25 mouse cellular contexts compared by ENCODE assay signal in the genomic region with DNA sequence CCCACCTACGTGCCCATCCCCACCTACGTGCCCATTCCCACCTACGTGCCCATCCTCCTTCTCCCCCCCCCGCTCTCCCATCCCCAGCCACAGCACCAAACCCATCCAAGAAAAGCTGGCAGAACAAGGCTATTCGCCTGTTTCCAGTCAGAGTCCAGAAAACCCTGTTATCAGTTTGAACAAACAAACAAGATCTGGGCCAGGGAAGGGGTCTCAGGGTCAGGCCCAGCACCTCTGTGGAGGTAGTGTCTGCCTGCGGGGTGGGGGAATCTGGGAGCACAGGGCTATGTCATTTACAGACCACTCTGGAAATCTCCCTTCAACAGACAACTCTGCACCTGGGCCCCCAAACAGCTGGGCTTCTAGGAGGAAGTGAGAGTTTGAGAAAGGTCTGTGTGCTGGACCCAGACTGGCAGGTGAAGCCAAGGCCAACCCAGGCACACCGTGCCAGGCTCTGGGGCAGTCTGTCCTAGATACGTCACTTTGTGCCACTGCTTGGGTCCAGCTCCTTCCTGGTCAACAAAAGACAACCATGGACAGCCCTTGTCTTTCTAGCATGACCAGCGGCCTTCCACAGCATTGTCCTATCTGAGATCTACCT. TPM values are rescaled to one million over a fixed set of nuclear protein-coding genes. Genes with fewer than 3 reads are reported as not detected.
DNase-seq lines count a peak whose midpoint lies in the region; ATAC-seq and TF ChIP-seq lines count a peak whose summit lies in the region.
"Had no signal": no experiment of that assay in that cellular context is flagged by ENCODE, and none has a peak within 500 bp of the region (broad histone marks: within the 10 kb centered on the region; RNA-seq: fewer than 3 reads in every experiment).

No protein-coding gene starts in this region.

- H3K4me2 ChIP-seq in liver, embryonic 11.5 days: no peak overlapping the region
- H3K4me2 ChIP-seq: forebrain, embryonic 13.5 days; heart, embryonic 12.5 days; heart, embryonic 15.5 days; hindbrain, embryonic 13.5 days had no signal

- H3K9ac ChIP-seq in liver, adult 2 months (ENCODE audit: low read depth, low read length): peak overlapping the region; percentile 70
- no peak overlapping the region for H3K9ac ChIP-seq in liver, embryonic 11.5 days (ENCODE audit: low read depth, low read length)
- H3K9ac ChIP-seq: forebrain, embryonic 13.5 days; heart, embryonic 12.5 days; heart, embryonic 15.5 days; hindbrain, embryonic 13.5 days had no signal

- peaks cover 36% of the 10 kb centered on the region; the same call in 1 of the 2 replicates for H3K79me2 ChIP-seq in liver, adult 2 months (ENCODE audit: control insufficient read depth, insufficient read depth, low read length)

- H3K4me1 ChIP-seq in liver, adult 2 months (ENCODE audit: control insufficient read depth, insufficient read depth, low read length): peaks cover 41% of the 10 kb centered on the region
- peaks cover 5% of the 10 kb centered on the region; the same call in 1 of the 2 replicates for H3K4me1 ChIP-seq in liver, embryonic 11.5 days (replicated peaks; ENCODE audit: control insufficient read depth, insufficient read depth, low read length)

- H3K9me3 ChIP-seq in liver, embryonic 11.5 days (ENCODE audit: control insufficient read depth, low read length): no peaks in the 10 kb centered on the region
- H3K9me3 ChIP-seq: forebrain, embryonic 10.5 days; forebrain, embryonic 13.5 days; heart, embryonic 12.5 days; heart, embryonic 15.5 days; hindbrain, embryonic 10.5 days; hindbrain, embryonic 13.5 days had no signal

- H3K27me3 ChIP-seq in liver, adult 2 months (ENCODE audit: control insufficient read depth, insufficient read depth, low read length): no peaks in the 10 kb centered on the region
- peaks cover 50% of the 10 kb centered on the region for H3K27me3 ChIP-seq in liver, embryonic 11.5 days (replicated peaks; ENCODE audit: control insufficient read depth, insufficient read depth, low read length)

- no peak for ATAC-seq in liver, embryonic 11.5 days (replicated peaks; ENCODE audit: low FRiP score)
- ATAC-seq: forebrain, embryonic 13.5 days; forebrain, embryonic 16.5 days; hindbrain, embryonic 16.5 days had no signal

- peak overlapping the region; percentile 96 for H3K27ac ChIP-seq in liver, adult 2 months (replicated peaks; ENCODE audit: insufficient read depth, low read depth, low read length)
- no peak overlapping the region for H3K27ac ChIP-seq in liver, embryonic 11.5 days (ENCODE audit: low read depth, low read length)
- H3K27ac ChIP-seq: forebrain, embryonic 13.5 days; heart, embryonic 15.5 days; hindbrain, embryonic 10.5 days; hindbrain, embryonic 13.5 days had no signal

- peak; percentile 97 for DNase-seq in liver, adult 2 months (ENCODE audit: extremely low read depth, low read depth, low spot score)
- no peak for DNase-seq in liver, embryonic 11.5 days (ENCODE audit: low spot score)
- DNase-seq in A20 (ENCODE audit: low read depth, low spot score): peak; percentile 80
- DNase-seq in B cell, adult 2 months: peak; percentile 47 to 50
- no peak for DNase-seq in left cerebral cortex, adult 8-10 months (ENCODE audit: low spot score in 2 of 2)
- no peak for DNase-seq in retina, embryonic 14.5 days (ENCODE audit: low spot score)
- DNase-seq: adrenal gland, adult 8-10 months; adrenal gland, postnatal 25 days; cerebellum, adult 18-20 months; cerebellum, adult 9-10 months; cerebellum, postnatal 14 days; gastrocnemius, postnatal 10 days; gastrocnemius, postnatal 36 days; heart, postnatal 10 days; heart, postnatal 36 days had no signal

- no peaks in the 10 kb centered on the region for H3K36me3 ChIP-seq in liver, adult 2 months (ENCODE audit: control insufficient read depth, insufficient read depth, low read length)
- H3K36me3 ChIP-seq in liver, embryonic 11.5 days (ENCODE audit: control insufficient read depth, insufficient read depth, low read length): no peaks in the 10 kb centered on the region
- H3K36me3 ChIP-seq: forebrain, embryonic 10.5 days; heart, embryonic 12.5 days; heart, embryonic 15.5 days; hindbrain, embryonic 10.5 days; hindbrain, embryonic 13.5 days had no signal

- 18% methylated on average over 9 of the region's 9 CpGs for WGBS in liver, adult 2 months
- WGBS in liver, embryonic 11.5 days: 64% methylated on average over 9 of the region's 9 CpGs

- H3K4me3 ChIP-seq in liver, adult 2 months (ENCODE audit: insufficient read depth, low read depth, low read length): peak overlapping the region; percentile 40
- H3K4me3 ChIP-seq in liver, embryonic 11.5 days (ENCODE audit: low read depth, low read length): no peak overlapping the region
- H3K4me3 ChIP-seq: forebrain, embryonic 10.5 days; forebrain, embryonic 13.5 days; heart, embryonic 12.5 days; heart, embryonic 15.5 days; hindbrain, embryonic 10.5 days; hindbrain, embryonic 13.5 days had no signal

- no peak for TF ChIP-seq CTCF in liver, adult 2 months (IDR thresholded peaks at IDR 0.05; ENCODE audit: low read depth, low read length)

- no peak for TF ChIP-seq POLR2A in liver, adult 2 months (IDR thresholded peaks at IDR 0.05; ENCODE audit: extremely low read depth, insufficient read depth, low read length)

RNA-seq across cellular contexts. Expression of a gene that starts 7.6 kb away (rescaled TPM):
- 5.1 and 15.4 TPM in 2 replicates for total RNA-seq in liver, adult 2 months (2014; rRNA removed)
- 22.9 and 28.7 TPM in 2 replicates for polyA plus RNA-seq in liver, adult 2 months (2012; rRNA removed)
- 3.1 and 3.4 TPM in 2 replicates for polyA plus RNA-seq in liver, embryonic 11.5 days (2014; fragmentation: Nextera tagmentation; extraction: Ambion mirVana)
- total RNA-seq in left cerebral cortex, adult 8-10 months (2022): 1 to 10 TPM; 1.3 to 2.1 (median 1.9) TPM
- total RNA-seq: granulocyte monocyte progenitor cell, adult 5-6 weeks; MEL had no signal

Comparison
In these comparisons a context has a peak if more than half of its experiments do, and no peak if none do; other contexts are left out.
1. DNase-seq: peak in liver, adult 2 months (single experiment), A20 (single experiment) and B cell, adult 2 months (2 of 2); none in liver, embryonic 11.5 days (single experiment), left cerebral cortex, adult 8-10 months (0 of 2) and retina, embryonic 14.5 days (single experiment).